ENCODE assay signal across 24 mouse cellular contexts in genomic region chr11:87385676-87386075, GRCm38 (mm10). TPM values are rescaled to one million over a fixed set of nuclear protein-coding genes. Genes with fewer than 3 reads are reported as not detected.
DNase-seq lines count a peak whose midpoint lies in the region; ATAC-seq and TF ChIP-seq lines count a peak whose summit lies in the region.
"Had no signal": no experiment of that assay in that cellular context is flagged by ENCODE, and none has a peak within 500 bp of the region (broad histone marks: within the 10 kb centered on the region; RNA-seq: fewer than 3 reads in every experiment).

No protein-coding gene starts in this region.

- TF ChIP-seq POLR2A in MEL (IDR thresholded peaks at IDR 0.05; ENCODE audit: control insufficient read depth in 1 of 2, insufficient read depth in 1 of 2, low read depth in 1 of 2, low read length in 2 of 2, poor library complexity in 1 of 2), result no peak

- DNase-seq in frontal cortex, postnatal 14 days (ENCODE audit: low spot score in 2 of 2), result no peak
- DNase-seq in layer of hippocampus, adult 2 months (ENCODE audit: low spot score in 2 of 2), result peak in 1 of 2 experiments; percentile 61
- no peak for DNase-seq in layer of hippocampus, postnatal 10 days (ENCODE audit: low spot score in 2 of 2)
- DNase-seq in MEL (ENCODE audit: low read depth, low spot score), result peak; percentile 38
- peak; percentile 52 for DNase-seq in telencephalon, adult 2 months (ENCODE audit: low read depth, low spot score)
- no peak for DNase-seq in gastrocnemius, postnatal 4 days (ENCODE audit: low spot score in 2 of 2)
- DNase-seq: adrenal gland, postnatal 14 days; cerebellum, adult 11 months; cerebellum, adult 8-10 months; cerebellum, postnatal 14 days; embryo, embryonic 11 days; gastrocnemius, postnatal 10 days; heart, postnatal 36 days had no signal

- H3K27me3 ChIP-seq in MEL (ENCODE audit: control insufficient read depth in 1 of 2, insufficient read depth in 2 of 2, low read length in 2 of 2), result no peaks in the 10 kb centered on the region
- H3K27me3 ChIP-seq: embryonic facial prominence, embryonic 15.5 days; heart, embryonic 12.5 days; hindbrain, embryonic 15.5 days; Patski had no signal

- TF ChIP-seq CTCF in layer of hippocampus, adult 2 months (conservative IDR thresholded peaks at IDR 0.05), result peak; percentile 46
- TF ChIP-seq CTCF in MEL (IDR thresholded peaks at IDR 0.05 in 2 of 3, conservative IDR thresholded peaks at IDR 0.05 in 1 of 3; ENCODE audit: control insufficient read depth in 1 of 3, insufficient read depth in 1 of 3, low read depth in 2 of 3, low read length in 3 of 3, poor library complexity in 1 of 3, severe bottlenecking in 1 of 3), result 0 out of 6 replicates have a peak, but pooled peaks of 1 of the 3 experiments have one; percentile 10

- H3K36me3 ChIP-seq in MEL (ENCODE audit: control insufficient read depth in 1 of 2, insufficient read depth in 2 of 2, low read length in 2 of 2), result no peaks in the 10 kb centered on the region; a peak in 1 of 4 replicates
- H3K36me3 ChIP-seq: embryonic facial prominence, embryonic 15.5 days; hindbrain, embryonic 15.5 days had no signal

- no peak for TF ChIP-seq RAD21 in MEL (IDR thresholded peaks at IDR 0.05; ENCODE audit: low read depth, low read length)

- ATAC-seq in frontal cortex, adult (ENCODE audit: low TSS enrichment), result peak; percentile 81
- ATAC-seq: activated CD4-positive, CD25-positive, alpha-beta regulatory T cell, adult 4 months; forebrain, embryonic 16.5 days; Patski had no signal

- H3K4me3 ChIP-seq in layer of hippocampus, adult 2 months, result no peak overlapping the region
- H3K4me3 ChIP-seq in MEL (ENCODE audit: control insufficient read depth in 1 of 2, insufficient read depth in 1 of 2, low read depth in 2 of 2, low read length in 2 of 2), result no peak overlapping the region
- H3K4me3 ChIP-seq: embryonic facial prominence, embryonic 15.5 days; erythroblast, embryonic 14.5 days; forebrain, embryonic 10.5 days; heart, embryonic 12.5 days; hindbrain, embryonic 15.5 days had no signal

- no peaks in the 10 kb centered on the region for H3K9me3 ChIP-seq in MEL (replicated peaks; ENCODE audit: insufficient read depth, low read length)
- H3K9me3 ChIP-seq: embryonic facial prominence, embryonic 15.5 days; forebrain, embryonic 10.5 days; heart, embryonic 12.5 days; hindbrain, embryonic 15.5 days had no signal

- H3K27ac ChIP-seq in layer of hippocampus, adult 2 months, result peak overlapping the region; percentile 73; the same call in 1 of the 2 replicates
- H3K27ac ChIP-seq in MEL (ENCODE audit: control insufficient read depth, low read depth, low read length), result no peak overlapping the region
- H3K27ac ChIP-seq: embryonic facial prominence, embryonic 15.5 days; forebrain, embryonic 10.5 days; hindbrain, embryonic 15.5 days had no signal

- peaks cover 0 to 2% of the 10 kb centered on the region in 2 experiments; a peak in 2 of 4 replicates for H3K4me1 ChIP-seq in MEL (ENCODE audit: control insufficient read depth in 1 of 2, insufficient read depth in 2 of 2, low read length in 2 of 2)
- H3K4me1 ChIP-seq: embryonic facial prominence, embryonic 15.5 days; forebrain, embryonic 10.5 days; heart, embryonic 12.5 days; hindbrain, embryonic 15.5 days had no signal

- no peak overlapping the region for H3K9ac ChIP-seq in MEL (ENCODE audit: control insufficient read depth, low read depth, low read length, poor library complexity, severe bottlenecking)
- H3K9ac ChIP-seq: embryonic facial prominence, embryonic 15.5 days; heart, embryonic 12.5 days; hindbrain, embryonic 15.5 days had no signal

- no peak for TF ChIP-seq EP300 in MEL (IDR thresholded peaks at IDR 0.05; ENCODE audit: low read depth in 1 of 2, low read length in 2 of 2)

- H3K79me2 ChIP-seq in MEL (ENCODE audit: control insufficient read depth, insufficient read depth, low read length, poor library complexity), result no peaks in the 10 kb centered on the region

TF ChIP-seq in MEL, 35 proteins besides CTCF, POLR2A, EP300 and RAD21:
- no peak for TF ChIP-seq MXI1 (IDR thresholded peaks at IDR 0.05; ENCODE audit: low read depth, low read length)
- no peak for TF ChIP-seq MAZ (IDR thresholded peaks at IDR 0.05; ENCODE audit: low read depth, low read length)
- no peak for TF ChIP-seq JUND (IDR thresholded peaks at IDR 0.05; ENCODE audit: low read depth, low read length)
- TF ChIP-seq HCFC1 (IDR thresholded peaks at IDR 0.05; ENCODE audit: low read depth, low read length), result no peak
- TF ChIP-seq SMC3 (IDR thresholded peaks at IDR 0.05; ENCODE audit: low read depth, low read length), result no peak
- no peak for TF ChIP-seq ELF1 (IDR thresholded peaks at IDR 0.05; ENCODE audit: low read depth, low read length)
- TF ChIP-seq TAL1 (IDR thresholded peaks at IDR 0.05; ENCODE audit: low read length), result no peak
- TF ChIP-seq RCOR1 (IDR thresholded peaks at IDR 0.05; ENCODE audit: low read depth, low read length), result no peak
- TF ChIP-seq CHD1 (IDR thresholded peaks at IDR 0.05; ENCODE audit: low read depth, low read length), result no peak
- no peak for TF ChIP-seq ZC3H11A (IDR thresholded peaks at IDR 0.05; ENCODE audit: low read depth, low read length)
- no peak for TF ChIP-seq POLR2AphosphoS5 (IDR thresholded peaks at IDR 0.05; ENCODE audit: borderline replicate concordance, low read depth, low read length)
- TF ChIP-seq GATA1 (IDR thresholded peaks at IDR 0.05; ENCODE audit: low read depth, low read length), result no peak
- no peak for TF ChIP-seq MAX (IDR thresholded peaks at IDR 0.05; ENCODE audit: low read length)
- TF ChIP-seq NELFE (IDR thresholded peaks at IDR 0.05; ENCODE audit: low read depth, low read length), result no peak
- no peak for TF ChIP-seq GABPA (IDR thresholded peaks at IDR 0.05; ENCODE audit: low read depth, low read length)
- no peak for TF ChIP-seq USF2 (IDR thresholded peaks at IDR 0.05; ENCODE audit: borderline replicate concordance in 1 of 2, insufficient read depth in 1 of 2, low read depth in 1 of 2, low read length in 2 of 2)
- TF ChIP-seq ZKSCAN1 (IDR thresholded peaks at IDR 0.05; ENCODE audit: low read depth, low read length), result no peak
- TF ChIP-seq USF1 (IDR thresholded peaks at IDR 0.05; ENCODE audit: low read depth, low read length), result no peak
- TF ChIP-seq ETS1 (IDR thresholded peaks at IDR 0.05; ENCODE audit: low read depth, low read length), result no peak
- TF ChIP-seq MAFK (IDR thresholded peaks at IDR 0.05; ENCODE audit: borderline replicate concordance, low read depth, low read length), result no peak

RNA-seq across cellular contexts. Expression of gene Rad51c, which starts 19.1 kb away (rescaled TPM):
- total RNA-seq in layer of hippocampus, adult 2 months (2021), result 1 to 10 TPM; 4.0 to 4.2 TPM
- total RNA-seq in layer of hippocampus, postnatal 10 days (2021), result 1 to 10 TPM; 4.1 to 4.7 TPM
- total RNA-seq in MEL (2012; rRNA removed), result 1.5 and 2.5 TPM in 2 replicates
- 1 to 10 TPM in 1 of 2 experiments, not detected in 1; 1.9 TPM for polyA plus RNA-seq in MEL (2012; ENCODE audit: insufficient read depth in 1 of 2, insufficient read length in 2 of 2, low read depth in 1 of 2, low replicate concordance in 2 of 2, missing spikeins in 1 of 2)
- total RNA-seq in gastrocnemius, postnatal 4 days (2021), result 1 to 10 TPM; 3.9 to 4.6 TPM

RNA-seq across cellular contexts. Expression of gene Tex14, which starts 19.2 kb away (rescaled TPM):
- under 1 TPM; 0.20 to 0.26 TPM for total RNA-seq in layer of hippocampus, adult 2 months (2021)
- total RNA-seq in layer of hippocampus, postnatal 10 days (2021), result under 1 TPM; 0.22 to 0.48 TPM
- total RNA-seq in MEL (2012; rRNA removed), result 0.23 and 0.42 TPM in 2 replicates
- under 1 TPM in 1 of 2 experiments, not detected in 1; 0.42 TPM for polyA plus RNA-seq in MEL (2012; ENCODE audit: insufficient read depth in 1 of 2, insufficient read length in 2 of 2, low read depth in 1 of 2, low replicate concordance in 2 of 2, missing spikeins in 1 of 2)
- 1 to 10 TPM; 1.0 to 1.3 TPM for total RNA-seq in gastrocnemius, postnatal 4 days (2021)
- polyA plus RNA-seq: C2C12; erythroblast, embryonic 14.5 days; forebrain, embryonic 10.5 days; hindbrain, embryonic 11.5 days had no signal

RNA-seq across cellular contexts. Expression of gene Ppm1e, which starts 26.9 kb away (rescaled TPM):
- 100 to 1,000 TPM; 249 to 267 TPM for total RNA-seq in layer of hippocampus, adult 2 months (2021)
- total RNA-seq in layer of hippocampus, postnatal 10 days (2021), result 100 to 1,000 TPM; 251 to 257 TPM
- total RNA-seq in MEL (2012; rRNA removed), result 1.3 TPM in 2 replicates
- 1 to 10 TPM in 1 of 2 experiments, not detected in 1; 2.8 TPM for polyA plus RNA-seq in MEL (2012; ENCODE audit: insufficient read depth in 1 of 2, insufficient read length in 2 of 2, low read depth in 1 of 2, low replicate concordance in 2 of 2, missing spikeins in 1 of 2)
- total RNA-seq in gastrocnemius, postnatal 4 days (2021), result under 1 TPM; 0.71 to 0.86 TPM

Comparison
In these comparisons a context has a peak if more than half of its experiments do, and no peak if none do; other contexts are left out.
1. DNase-seq: peak in MEL (single experiment) and telencephalon, adult 2 months (single experiment); none in frontal cortex, postnatal 14 days (0 of 2), layer of hippocampus, postnatal 10 days (0 of 2) and gastrocnemius, postnatal 4 days (0 of 2).
2. RNA of gene Ppm1e, which starts 26.9 kb away (total RNA-seq): 249 to 267 TPM in layer of hippocampus, adult 2 months and 251 to 257 TPM in layer of hippocampus, postnatal 10 days; 1.3 TPM in MEL and 0.71 to 0.86 TPM in gastrocnemius, postnatal 4 days; every median in the first group is over 100 times any median in the second.